ENCODE assay signal across 8 mouse cellular contexts in genomic region chr1:165119760-165120159, GRCm38 (mm10). TPM values are rescaled to one million over a fixed set of nuclear protein-coding genes. Genes with fewer than 3 reads are reported as not detected.
A peak's percentile ranks its signal among the peaks of the same experiment; 100 is the strongest.
DNase-seq lines count a peak whose midpoint lies in the region; ATAC-seq lines count a peak whose summit lies in the region.

No protein-coding gene starts in this region.

- H3K27me3 ChIP-seq in lung, embryonic 16.5 days (ENCODE audit: control insufficient read depth, insufficient read depth, low read depth, low read length): peaks cover 3% of the 10 kb centered on the region; the same call in 1 of the 2 replicates
- H3K27me3 ChIP-seq in hindbrain, embryonic 14.5 days (ENCODE audit: control insufficient read depth, insufficient read depth, low read length): peaks cover 5% of the 10 kb centered on the region; the same call in 1 of the 2 replicates
- no peaks in the 10 kb centered on the region for H3K27me3 ChIP-seq in neural tube, embryonic 15.5 days (replicated peaks)

- peak overlapping the region; percentile 8; the same call in 1 of the 2 replicates for H3K4me3 ChIP-seq in lung, embryonic 16.5 days (ENCODE audit: low read length)
- H3K4me3 ChIP-seq in hindbrain, embryonic 14.5 days (replicated peaks; ENCODE audit: low read length): no peak overlapping the region
- H3K4me3 ChIP-seq in neural tube, embryonic 15.5 days (replicated peaks): no peak overlapping the region

- no peaks in the 10 kb centered on the region for H3K9me3 ChIP-seq in lung, embryonic 16.5 days (ENCODE audit: control insufficient read depth, low read length)
- H3K9me3 ChIP-seq in hindbrain, embryonic 14.5 days (ENCODE audit: control insufficient read depth, low read length): no peaks in the 10 kb centered on the region
- H3K9me3 ChIP-seq in neural tube, embryonic 15.5 days (replicated peaks): no peaks in the 10 kb centered on the region

- H3K4me2 ChIP-seq in lung, embryonic 16.5 days (ENCODE audit: low read depth, low read length): peak overlapping the region; percentile 32; the same call in 1 of the 2 replicates
- peak overlapping the region; percentile 38 for H3K4me2 ChIP-seq in hindbrain, embryonic 14.5 days (replicated peaks)
- H3K4me2 ChIP-seq in neural tube, embryonic 15.5 days: peak overlapping the region; percentile 41

- peaks cover 6% of the 10 kb centered on the region for H3K4me1 ChIP-seq in lung, embryonic 16.5 days (replicated peaks; ENCODE audit: control insufficient read depth, insufficient read depth, low read length)
- peaks cover 7% of the 10 kb centered on the region; the same call in 1 of the 2 replicates for H3K4me1 ChIP-seq in hindbrain, embryonic 14.5 days (replicated peaks; ENCODE audit: control insufficient read depth, insufficient read depth, low read length)
- peaks cover 11% of the 10 kb centered on the region for H3K4me1 ChIP-seq in neural tube, embryonic 15.5 days

- peak overlapping the region; percentile 24; the same call in 1 of the 2 replicates for H3K9ac ChIP-seq in lung, embryonic 16.5 days (ENCODE audit: low read length)
- H3K9ac ChIP-seq in hindbrain, embryonic 14.5 days: peak overlapping the region; percentile 33
- no peak overlapping the region; the same call in 1 of the 2 replicates for H3K9ac ChIP-seq in neural tube, embryonic 15.5 days (replicated peaks)

- H3K36me3 ChIP-seq in lung, embryonic 16.5 days (ENCODE audit: control insufficient read depth, insufficient read depth, low read length): no peaks in the 10 kb centered on the region
- H3K36me3 ChIP-seq in hindbrain, embryonic 14.5 days (replicated peaks; ENCODE audit: control insufficient read depth, insufficient read depth): no peaks in the 10 kb centered on the region
- H3K36me3 ChIP-seq in neural tube, embryonic 15.5 days: no peaks in the 10 kb centered on the region

- H3K27ac ChIP-seq in lung, embryonic 16.5 days (ENCODE audit: low read length): no peak overlapping the region
- no peak overlapping the region for H3K27ac ChIP-seq in hindbrain, embryonic 14.5 days
- peak overlapping the region; percentile 48; the same call in 1 of the 2 replicates for H3K27ac ChIP-seq in neural tube, embryonic 15.5 days (replicated peaks)

- WGBS in lung, embryonic 16.5 days: 31% methylated on average over 9 of the region's 9 CpGs
- WGBS in hindbrain, embryonic 14.5 days: 12% methylated on average over 9 of the region's 9 CpGs
- 20% methylated on average over 9 of the region's 9 CpGs for WGBS in neural tube, embryonic 15.5 days

- peak; percentile 42; the same call in 1 of the 2 replicates for ATAC-seq in lung, embryonic 16.5 days (ENCODE audit: low read depth)
- no peak for ATAC-seq in hindbrain, embryonic 14.5 days (ENCODE audit: low FRiP score)
- ATAC-seq in neural tube, embryonic 15.5 days (ENCODE audit: low FRiP score): 0 out of 2 replicates have a peak, but pooled peaks have one; percentile 32

- peak; percentile 9 for DNase-seq in cerebellum, adult 9-10 months
- DNase-seq in cerebellum, adult 11-12 months: no peak
- no peak for DNase-seq in lung, postnatal 14 days
- no peak for DNase-seq in hindbrain, embryonic 14.5 days (ENCODE audit: low spot score)
- no peak for DNase-seq in thymus, postnatal 4 days
- DNase-seq in ovary, adult 18-20 months (ENCODE audit: low spot score): no peak

RNA-seq across cellular contexts. Expression of gene Tbx19, which starts 40.8 kb away (rescaled TPM):
- polyA plus RNA-seq in lung, embryonic 16.5 days (2015; fragmentation: Nextera tagmentation; extraction: Ambion mirVana): 0.05 TPM in 1 of 2 replicates, not detected in the other
- polyA plus RNA-seq in hindbrain, embryonic 14.5 days (2014; fragmentation: Nextera tagmentation; extraction: Ambion mirVana): not detected in 2 replicates
- 0.36 TPM in 1 of 2 replicates, not detected in the other for polyA plus RNA-seq in neural tube, embryonic 15.5 days (2015; fragmentation: Nextera tagmentation; extraction: Ambion mirVana)
